Mouse (Mus musculus) testis, adult 2 months (tissue): Measurements from ENCODE around the gene Prlh.

Experiments
- CTCF ChIP-seq: fragments of 200-500 bp; IDR thresholded peaks from 2 replicates; pipeline ENCODE4 v1.5.1; 2012; ENCODE audit warnings: low read depth, mild to moderate bottlenecking, inconsistent platforms, low read length, moderate library complexity; ENCODE audit not compliant: control insufficient read depth, insufficient read depth, insufficient replicate concordance
- POLR2A ChIP-seq: fragments of 200-500 bp; IDR thresholded peaks from 2 replicates; pipeline ENCODE4 v1.6.1; 2012; ENCODE audit warnings: low read depth, mild to moderate bottlenecking, inconsistent platforms, low read length, moderate library complexity; ENCODE audit not compliant: control insufficient read depth

GRCm38 (mm10) chr1:90939980-90940379, 12.9 kb upstream of the Prlh start:
- TF ChIP-seq CTCF (no peak), POLR2A (no peak)
